Mouse (Mus musculus) spleen, postnatal 14 days (tissue): ENCODE data around the gene Gpr142.
A peak's percentile ranks its signal among the peaks of the same experiment; 100 is the strongest.

Source experiments
- DNase-seq, 2 experiments: peaks; one replicate each; pipeline ENCODE4 v3.0.0; 2021 to 2022; ENCODE audit warnings: low spot score in 2 of 2

Gene Gpr142

GRCm38 (mm10) chr11:114801906-114802305, 3.2 kb downstream of the Gpr142 start:
- no peak for DNase-seq

- no peak for DNase-seq
These were observed 4.0 kb downstream of the Gpr142 start for GRCm38 (mm10) chr11:114802540-114803267.

DNA sequence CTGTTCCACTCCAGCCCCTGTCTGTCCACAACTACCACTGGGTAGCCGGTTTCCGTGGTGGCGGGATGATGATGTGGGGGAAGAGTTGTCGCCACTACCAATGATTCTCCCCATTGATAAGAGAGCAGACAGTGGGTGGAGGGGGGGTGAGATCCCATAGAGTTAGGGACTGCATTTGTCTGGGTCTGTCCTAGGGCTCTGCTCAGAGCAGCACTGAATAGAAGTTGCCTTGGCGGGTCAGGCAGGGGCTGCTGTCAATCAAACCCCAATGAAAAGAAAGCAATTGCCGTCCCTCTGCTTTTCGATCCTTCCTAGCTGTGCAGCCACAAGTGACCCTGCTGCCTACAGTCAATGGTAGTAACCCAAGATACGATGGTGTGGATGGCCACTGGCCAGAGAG, 5.3 kb downstream of the Gpr142 start:
- no peak for DNase-seq

DNA sequence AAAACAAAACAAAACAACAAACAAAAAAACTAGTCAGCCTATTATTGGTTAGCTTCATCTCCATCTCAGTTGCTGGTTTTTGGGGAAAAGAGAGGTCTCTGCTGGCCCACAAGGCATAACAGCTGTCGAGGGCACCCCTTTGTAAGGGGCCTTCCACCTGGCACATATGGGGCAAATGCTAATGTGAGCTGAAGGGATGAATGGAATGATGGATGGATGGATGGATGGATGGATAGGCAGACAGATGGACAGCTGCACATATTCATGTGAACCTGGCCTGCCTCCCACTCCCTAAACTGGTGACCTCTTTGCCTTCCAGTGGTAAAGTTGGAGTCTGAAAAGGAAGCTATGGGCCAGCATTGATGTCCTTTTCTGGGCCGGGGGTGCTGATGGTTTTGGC, 8.3 kb downstream of the Gpr142 start:
- DNase-seq: no peak

- DNase-seq: no peak
These were observed 9.1 kb downstream of the Gpr142 start for GRCm38 (mm10) chr11:114807686-114808427.

DNA sequence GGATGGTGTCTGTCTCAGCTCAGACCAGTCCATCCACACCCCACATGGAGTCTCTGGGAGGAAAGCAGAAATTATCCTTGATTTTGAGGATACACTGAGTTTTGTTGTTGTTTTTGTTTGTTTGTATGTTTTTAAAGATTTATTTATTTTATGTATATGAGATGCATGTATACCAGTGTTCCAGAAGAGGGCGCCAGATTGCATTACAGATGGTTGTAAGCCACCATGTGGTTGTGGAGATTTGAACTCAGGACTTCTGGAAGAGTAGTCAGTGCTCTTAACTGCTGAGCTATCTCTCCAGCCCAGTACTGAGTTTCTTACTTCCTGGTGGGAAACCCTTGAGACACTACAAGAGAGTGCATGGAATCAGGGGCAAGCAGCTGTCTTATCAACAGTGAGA, 10.6 kb downstream of the Gpr142 start:
- no peak for DNase-seq

GRCm38 (mm10) chr11:114810344-114810743, 11.6 kb downstream of the Gpr142 start:
- DNase-seq: no peak

DNA sequence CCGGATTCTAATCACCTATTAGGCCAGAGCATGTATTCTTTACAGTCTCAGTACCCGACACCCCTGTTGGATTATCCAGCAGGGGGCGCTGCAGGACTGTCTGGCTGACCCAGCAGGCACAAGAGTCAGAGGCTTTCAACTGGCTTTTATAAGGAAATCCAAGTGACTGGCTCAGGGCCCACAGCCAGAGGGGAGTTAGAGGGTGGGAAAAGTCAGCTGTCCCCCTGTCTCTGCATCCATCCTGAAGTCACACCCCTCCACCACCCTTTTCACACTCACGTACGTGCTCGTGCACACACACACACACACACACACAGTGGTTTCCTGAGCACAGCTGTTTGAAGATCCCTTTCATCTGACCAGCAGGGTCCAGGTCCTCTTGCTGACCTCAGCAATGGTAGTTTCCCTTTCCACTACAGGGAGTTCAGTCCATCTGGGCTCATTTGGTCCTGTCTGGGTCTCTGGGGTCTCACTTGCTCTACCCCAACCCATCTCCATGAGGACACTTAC, 14.1 kb downstream of the Gpr142 start:
- peak; percentile 71 to 86 for DNase-seq

DNA sequence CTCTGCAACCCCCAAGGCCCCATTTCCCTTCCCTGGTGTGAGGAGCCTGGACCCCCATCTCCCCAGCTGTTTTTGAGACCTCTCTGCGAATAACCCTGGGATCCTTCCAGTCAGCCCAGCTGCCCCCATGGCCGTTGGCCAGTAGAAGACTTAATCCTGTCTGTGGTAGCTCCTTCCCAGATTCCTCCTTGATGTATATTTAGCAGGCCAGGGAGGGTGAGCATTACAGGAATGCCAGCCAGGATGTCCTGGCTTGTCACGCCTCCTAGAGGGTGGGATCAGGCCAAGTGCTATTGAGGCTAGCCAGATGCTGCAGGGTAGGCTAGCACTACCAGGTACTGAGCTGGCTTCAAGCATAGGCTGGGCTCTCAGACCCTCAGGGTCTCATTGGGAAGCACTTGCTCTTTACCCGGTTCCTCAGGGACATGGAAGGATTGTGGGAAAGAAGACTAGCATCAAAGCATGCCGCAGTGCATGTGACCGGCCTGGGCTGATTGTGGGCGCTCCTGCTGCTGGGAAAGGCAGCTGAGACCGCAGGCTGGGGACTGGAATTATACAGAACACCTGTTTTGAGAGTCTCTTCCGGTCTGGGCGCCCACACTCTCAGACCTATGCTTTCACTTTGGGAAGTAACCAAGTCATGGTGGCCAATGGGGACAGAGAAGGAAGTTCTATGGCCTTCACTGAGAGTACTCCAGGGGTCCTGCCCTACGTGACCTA, 16.3 kb downstream of the Gpr142 start:
- DNase-seq: no peak

- no peak for DNase-seq
These were observed 18.2 kb downstream of the Gpr142 start for GRCm38 (mm10) chr11:114816934-114817333.

- DNase-seq: no peak
These were observed 19.5 kb downstream of the Gpr142 start for GRCm38 (mm10) chr11:114818185-114818584.

DNA sequence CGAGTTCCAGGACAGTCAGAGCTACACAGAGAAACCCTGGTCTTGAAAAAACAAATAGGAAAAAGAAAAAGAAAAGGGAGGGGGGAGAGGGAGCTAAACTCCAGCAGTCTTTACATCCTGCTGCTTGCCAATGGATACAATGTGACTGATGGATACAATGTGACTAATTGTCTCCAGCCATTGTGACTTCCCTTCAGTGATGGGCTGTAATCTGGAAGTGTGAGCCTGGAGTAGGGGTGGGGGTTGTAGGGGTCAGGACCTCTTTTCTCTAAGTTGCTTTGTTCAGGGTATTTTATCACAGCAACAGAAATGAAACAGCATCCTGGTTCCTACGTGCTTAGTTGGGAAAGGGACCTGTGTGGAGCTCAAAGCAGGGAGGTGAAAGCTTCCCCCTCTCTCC, 20.4 kb downstream of the Gpr142 start:
- DNase-seq: no peak

DNA sequence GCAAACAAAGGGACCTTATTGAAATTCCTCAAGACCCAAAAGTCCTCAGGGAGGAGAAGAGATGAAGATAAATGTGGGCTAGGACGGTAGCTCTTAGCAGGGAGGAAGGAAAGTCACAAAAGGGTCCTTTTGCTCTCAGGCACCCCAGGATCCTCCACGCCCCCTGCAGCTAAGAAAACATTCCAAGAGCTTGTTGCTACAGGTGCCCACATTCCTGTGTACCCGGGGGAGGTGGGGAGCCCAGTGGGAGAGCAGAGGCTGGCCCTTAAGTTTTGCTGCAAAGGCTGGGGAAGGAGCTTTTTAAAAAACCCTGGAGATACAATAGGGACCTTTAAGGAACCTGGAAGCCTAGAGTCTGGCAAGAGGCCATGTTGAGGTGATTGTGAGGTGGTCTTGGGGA, 21.7 kb downstream of the Gpr142 start:
- no peak for DNase-seq

DNA sequence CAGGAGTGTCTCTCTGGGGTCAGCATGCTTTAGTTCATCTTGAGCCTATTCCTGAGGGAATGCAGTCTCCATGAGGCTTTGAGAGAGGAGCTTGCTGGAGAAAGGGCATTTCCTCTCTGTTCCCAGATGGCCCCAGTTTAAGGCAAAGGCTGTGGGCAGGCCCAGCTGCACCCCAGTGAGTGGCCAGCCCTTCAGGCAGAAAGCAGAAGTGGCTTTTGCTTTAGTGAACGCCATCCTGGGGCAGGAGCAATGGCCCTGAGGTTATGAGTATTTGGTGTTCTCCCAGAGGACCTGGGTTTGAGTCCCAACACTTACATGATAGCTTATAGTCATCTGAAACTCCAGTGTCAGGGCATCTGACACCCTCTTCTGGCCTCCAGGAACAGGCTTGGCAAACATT, 22.6 kb downstream of the Gpr142 start:
- no peak for DNase-seq

DNA sequence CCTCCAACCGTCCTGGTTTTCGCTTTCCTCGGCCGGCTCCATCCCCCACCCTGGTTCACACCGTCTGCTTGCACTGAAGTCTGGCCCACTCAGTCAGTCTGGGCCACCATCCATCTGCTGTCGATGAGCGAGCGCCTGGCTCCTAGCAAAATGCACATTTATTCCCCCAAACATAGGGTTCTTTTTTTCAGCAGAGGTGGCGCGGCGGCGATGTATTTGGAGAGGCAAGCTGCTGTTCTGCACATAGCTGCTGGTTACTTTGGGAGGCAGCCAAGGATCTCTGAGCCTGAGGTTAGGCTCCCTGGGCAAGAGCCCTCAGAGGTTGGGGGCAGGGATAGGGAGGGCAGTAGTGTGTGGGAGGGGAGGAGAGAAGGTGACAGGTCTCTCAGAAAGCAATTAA, 24.0 kb downstream of the Gpr142 start:
- no peak for DNase-seq

- DNase-seq: no peak
These were observed 24.5 kb downstream of the Gpr142 start for GRCm38 (mm10) chr11:114823199-114823725.

GRCm38 (mm10) chr11:114826686-114827085, 28.0 kb downstream of the Gpr142 start:
- DNase-seq: no peak

DNA sequence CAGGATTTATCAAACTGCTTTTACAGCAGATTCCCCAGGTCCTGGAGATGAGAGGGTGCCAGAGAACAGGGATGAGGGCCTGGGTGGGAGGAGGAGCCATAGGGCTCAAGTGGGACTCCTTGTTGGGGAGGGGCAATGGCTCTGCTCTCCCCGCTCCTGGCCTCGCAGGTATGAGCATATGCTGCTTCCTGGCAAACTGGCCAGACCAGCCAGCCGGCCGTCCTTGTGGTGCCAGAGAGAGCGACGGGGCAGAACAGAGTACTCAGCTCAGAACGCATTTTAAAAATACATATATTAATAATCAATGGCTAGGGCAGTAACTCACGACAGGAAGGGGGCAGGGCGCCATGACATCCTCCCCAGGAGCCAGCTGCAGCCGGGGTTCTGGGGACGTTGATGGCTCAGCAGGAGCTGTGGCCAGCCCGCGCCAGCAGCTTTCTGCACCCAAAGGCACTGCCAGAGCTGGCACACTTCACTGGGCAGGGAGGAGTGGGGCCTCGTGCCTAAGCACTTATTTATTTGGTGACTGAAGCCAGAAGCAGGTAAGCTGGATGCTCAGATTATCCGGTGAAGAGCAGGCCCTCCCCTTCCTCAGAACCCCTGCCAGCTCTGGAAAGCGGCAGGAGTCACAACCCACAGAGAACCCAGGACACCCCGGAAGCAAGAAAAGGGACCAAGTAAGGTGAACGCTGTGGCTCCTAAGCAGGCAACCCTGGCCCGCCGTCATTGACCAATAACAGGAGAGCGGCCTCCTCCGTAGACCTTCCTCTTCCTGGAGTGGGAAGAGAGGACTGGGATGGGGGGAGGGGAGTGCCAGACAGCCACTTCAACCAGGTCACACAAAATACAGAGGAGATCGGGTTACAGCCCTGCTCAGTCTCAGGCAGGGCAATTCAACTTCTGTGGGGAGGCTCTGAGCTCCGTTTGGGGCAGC, 31.0 kb downstream of the Gpr142 start:
- DNase-seq: no peak

- no peak for DNase-seq
These were observed 31.7 kb downstream of the Gpr142 start for GRCm38 (mm10) chr11:114830433-114830773.

- DNase-seq: no peak
These were observed 34.4 kb downstream of the Gpr142 start for GRCm38 (mm10) chr11:114833166-114833565.

DNA sequence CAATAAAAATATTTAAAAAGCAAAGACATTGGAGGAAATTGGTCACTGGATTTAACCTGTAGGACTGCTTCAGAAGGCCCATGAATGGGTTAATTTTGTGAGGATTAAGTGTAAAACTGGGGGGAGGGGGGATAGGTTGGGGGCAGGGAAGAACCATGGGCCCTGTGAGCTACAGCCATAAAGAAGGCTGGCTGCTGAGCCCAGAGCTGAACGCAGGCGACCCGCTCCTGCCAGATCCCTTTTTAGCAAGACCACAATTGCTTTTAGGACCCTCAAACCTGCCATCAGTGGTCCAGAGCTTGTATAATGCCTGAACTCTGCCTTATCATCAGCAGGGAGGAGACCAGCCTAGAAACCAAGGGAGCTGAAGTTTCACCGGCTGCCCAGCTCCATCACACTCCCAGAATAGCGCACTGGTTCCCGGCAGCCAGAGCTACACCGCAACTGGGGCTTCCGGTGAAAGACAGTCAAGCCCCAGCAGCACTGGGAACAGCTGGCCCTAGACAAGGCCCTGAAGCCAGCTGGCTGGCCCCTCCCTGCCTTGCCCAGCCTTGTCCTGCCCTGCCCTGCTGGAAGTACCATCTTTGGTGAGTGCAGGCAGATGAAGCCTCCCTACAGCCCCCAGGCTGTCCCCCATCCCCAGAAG, 45.2 kb downstream of the Gpr142 start:
- DNase-seq: no peak
